Mouse (Mus musculus) limb, embryonic 12.5 days (tissue): ENCODE measurements around the gene F3. TPM values are rescaled to one million over a fixed set of nuclear protein-coding genes. Genes with fewer than 3 reads are reported as not detected.

Source experiments
- ATAC-seq: fragments of 200-750 bp; cut with Nextera tagmentation; 2 replicates; pipeline ENCODE4 v1.8.0; 2017; ENCODE audit warnings: low read depth, moderate TSS enrichment; ENCODE audit not compliant: insufficient number of reproducible peaks, insufficient read depth, low FRiP score, low TSS enrichment
- H3K27ac ChIP-seq: fragments of 300-500 bp; sonication (generic); 2 replicates; pipeline ENCODE4 v1.5.1; 2016; ENCODE audit warnings: mild to moderate bottlenecking, moderate library complexity
- H3K27me3 ChIP-seq: fragments of 300-500 bp; sonication (generic); 2 replicates; pipeline ENCODE4 v1.6.1; 2016; ENCODE audit warnings: mild to moderate bottlenecking, moderate library complexity
- H3K36me3 ChIP-seq: fragments of 300-500 bp; sonication (generic); 2 replicates; pipeline ENCODE4 v1.6.1; 2016; ENCODE audit warnings: mild to moderate bottlenecking, moderate library complexity
- H3K4me1 ChIP-seq: fragments of 300-500 bp; sonication (generic); replicated peaks from 2 replicates; pipeline ENCODE4 v1.6.1; 2016
- H3K4me2 ChIP-seq: fragments of 300-500 bp; sonication (generic); 2 replicates; pipeline ENCODE4 v1.6.1; 2016; ENCODE audit warnings: mild to moderate bottlenecking, moderate library complexity
- H3K4me3 ChIP-seq: fragments of 300-500 bp; sonication (generic); replicated peaks from 2 replicates; pipeline ENCODE4 v1.5.1; 2016; ENCODE audit warnings: mild to moderate bottlenecking
- H3K9ac ChIP-seq: fragments of 300-500 bp; sonication (generic); replicated peaks from 2 replicates; pipeline ENCODE4 v1.6.1; 2016; ENCODE audit warnings: mild to moderate bottlenecking, moderate library complexity
- H3K9me3 ChIP-seq: fragments of 300-500 bp; sonication (generic); 2 replicates; pipeline ENCODE4 v1.6.1; 2016; ENCODE audit warnings: mild to moderate bottlenecking, moderate library complexity
- WGBS: fragments of 180-500 bp; shearing (Covaris S2); methylation state at CpG from one replicate; pipeline ENCODE4 v1.1.7; 2016; 5-methylcytosine and 5-hydroxymethylcytosine counted together
- polyA plus RNA-seq: library from polyadenylated mRNA; unstranded; fragments of >200 nt; fragmentation: Nextera tagmentation; extraction: Ambion mirVana; gene quantifications from 2 replicates; pipeline ENCODE4 v1.2.1, GENCODE M21; 2016

Gene F3
- polyA plus RNA-seq, 1 experiment from 2014 or later, result 7.2 TPM

GRCm38 (mm10) chr3:121707106-121707505, 16.2 kb upstream of the F3 start:
- H3K4me2 ChIP-seq, result no peak overlapping the region
- no peak overlapping the region for H3K4me3 ChIP-seq
- H3K4me1 ChIP-seq, result no peaks in the 10 kb centered on the region
- H3K27ac ChIP-seq, result no peak overlapping the region
- no peak for ATAC-seq
- H3K9me3 ChIP-seq, result no peaks in the 10 kb centered on the region
- 89% methylated on average over 4 of the region's 4 CpGs for WGBS
- H3K27me3 ChIP-seq, result no peaks in the 10 kb centered on the region
- no peak overlapping the region for H3K9ac ChIP-seq
- no peaks in the 10 kb centered on the region for H3K36me3 ChIP-seq

- Histone ChIP-seq H3K9me3 (no peaks in the 10 kb centered on the region), H3K27me3 (no peaks in the 10 kb centered on the region), H3K4me3 (no peak overlapping the region), H3K27ac (no peak overlapping the region), H3K4me1 (no peaks in the 10 kb centered on the region), H3K9ac (no peak overlapping the region), H3K36me3 (no peaks in the 10 kb centered on the region), H3K4me2 (no peak overlapping the region)
- no peak for ATAC-seq
- 90% methylated on average over 7 of the region's 7 CpGs for WGBS
Measured at GRCm38 (mm10) chr3:121710894-121711531, 12.3 kb upstream of the F3 start.

- 46% methylated on average over 4 of the region's 4 CpGs for WGBS
- Histone ChIP-seq H3K36me3 (no peaks in the 10 kb centered on the region), H3K9ac (no peak overlapping the region), H3K27ac (no peak overlapping the region), H3K4me1 (no peaks in the 10 kb centered on the region), H3K4me2 (no peak overlapping the region), H3K9me3 (no peaks in the 10 kb centered on the region), H3K27me3 (no peaks in the 10 kb centered on the region), H3K4me3 (no peak overlapping the region)
- ATAC-seq, result no peak
Measured at GRCm38 (mm10) chr3:121712222-121712621, 11.1 kb upstream of the F3 start.

- Histone ChIP-seq H3K27ac (no peak overlapping the region), H3K9me3 (no peaks in the 10 kb centered on the region), H3K9ac (no peak overlapping the region), H3K4me1 (0 out of 2 replicates have a peak, but pooled peaks cover under 1% of the 10 kb centered on the region), H3K27me3 (no peaks in the 10 kb centered on the region), H3K4me3 (no peak overlapping the region), H3K4me2 (no peak overlapping the region), H3K36me3 (no peaks in the 10 kb centered on the region)
- ATAC-seq, result no peak
- 62% methylated on average over 17 of the region's 17 CpGs for WGBS
Measured at GRCm38 (mm10) chr3:121713151-121713701, 10.1 kb upstream of the F3 start.

- Histone ChIP-seq H3K9me3 (no peaks in the 10 kb centered on the region), H3K4me2 (no peak overlapping the region), H3K4me1 (peaks cover 6% of the 10 kb centered on the region; the same call in 1 of the 2 replicates), H3K27me3 (no peaks in the 10 kb centered on the region), H3K4me3 (no peak overlapping the region), H3K9ac (no peak overlapping the region), H3K36me3 (no peaks in the 10 kb centered on the region), H3K27ac (no peak overlapping the region)
- 72% methylated on average over 8 of the region's 8 CpGs for WGBS
- ATAC-seq, result no peak
Measured at GRCm38 (mm10) chr3:121713816-121714215, 9.5 kb upstream of the F3 start.

- Histone ChIP-seq H3K27me3 (no peaks in the 10 kb centered on the region), H3K36me3 (no peaks in the 10 kb centered on the region), H3K27ac (no peak overlapping the region), H3K4me2 (no peak overlapping the region), H3K9ac (no peak overlapping the region), H3K4me1 (peaks cover 12% of the 10 kb centered on the region; the same call in 1 of the 2 replicates), H3K4me3 (no peak overlapping the region), H3K9me3 (no peaks in the 10 kb centered on the region)
- ATAC-seq, result no peak
- WGBS, result 77% methylated on average over 2 of the region's 2 CpGs
Measured at GRCm38 (mm10) chr3:121714461-121714860, 8.9 kb upstream of the F3 start.

GRCm38 (mm10) chr3:121715336-121715735, 8.0 kb upstream of the F3 start:
- H3K27me3 ChIP-seq, result no peaks in the 10 kb centered on the region
- H3K4me3 ChIP-seq, result no peak overlapping the region
- H3K4me1 ChIP-seq, result peaks cover 12% of the 10 kb centered on the region; the same call in 1 of the 2 replicates
- H3K9ac ChIP-seq, result no peak overlapping the region
- H3K9me3 ChIP-seq, result no peaks in the 10 kb centered on the region
- H3K27ac ChIP-seq, result no peak overlapping the region
- ATAC-seq, result no peak
- no peaks in the 10 kb centered on the region for H3K36me3 ChIP-seq
- no peak overlapping the region for H3K4me2 ChIP-seq

- no peak overlapping the region for H3K27ac ChIP-seq
- no peaks in the 10 kb centered on the region for H3K9me3 ChIP-seq
- no peak overlapping the region for H3K4me2 ChIP-seq
- no peak overlapping the region for H3K9ac ChIP-seq
- ATAC-seq, result no peak
- H3K27me3 ChIP-seq, result no peaks in the 10 kb centered on the region
- peaks cover 12% of the 10 kb centered on the region; the same call in 1 of the 2 replicates for H3K4me1 ChIP-seq
- 72% methylated on average over 6 of the region's 6 CpGs for WGBS
- H3K36me3 ChIP-seq, result no peaks in the 10 kb centered on the region
- H3K4me3 ChIP-seq, result no peak overlapping the region
Measured at GRCm38 (mm10) chr3:121715741-121716459, 7.4 kb upstream of the F3 start.

- WGBS, result 88% methylated on average over 5 of the region's 5 CpGs
- no peak overlapping the region for H3K4me3 ChIP-seq
- ATAC-seq, result no peak
Measured at GRCm38 (mm10) chr3:121716480-121716879, 6.9 kb upstream of the F3 start.

GRCm38 (mm10) chr3:121718679-121719078, 4.7 kb upstream of the F3 start:
- no peak overlapping the region for H3K9ac ChIP-seq
- no peaks in the 10 kb centered on the region for H3K9me3 ChIP-seq
- no peak overlapping the region for H3K4me3 ChIP-seq
- no peaks in the 10 kb centered on the region for H3K36me3 ChIP-seq
- H3K4me1 ChIP-seq, result peaks cover 29% of the 10 kb centered on the region
- H3K27ac ChIP-seq, result no peak overlapping the region
- WGBS, result 53% methylated on average over 8 of the region's 8 CpGs
- H3K27me3 ChIP-seq, result peaks cover 14% of the 10 kb centered on the region
- H3K4me2 ChIP-seq, result no peak overlapping the region
- ATAC-seq, result no peak

More at GRCm38 (mm10) chr3:121716480-121716879, 6.9 kb upstream of the F3 start:
- H3K4me1 ChIP-seq, result peaks cover 17% of the 10 kb centered on the region; the same call in 1 of the 2 replicates
- no peaks in the 10 kb centered on the region for H3K9me3 ChIP-seq
- H3K9ac ChIP-seq, result no peak overlapping the region
- peaks cover 4% of the 10 kb centered on the region; the same call in 1 of the 2 replicates for H3K27me3 ChIP-seq
- H3K4me2 ChIP-seq, result no peak overlapping the region
- no peak overlapping the region for H3K27ac ChIP-seq
- no peaks in the 10 kb centered on the region for H3K36me3 ChIP-seq

- H3K36me3 ChIP-seq, result no peaks in the 10 kb centered on the region
- H3K27ac ChIP-seq, result no peak overlapping the region
- WGBS, result 76% methylated on average over 3 of the region's 3 CpGs
- H3K4me2 ChIP-seq, result no peak overlapping the region
- peaks cover 38% of the 10 kb centered on the region for H3K4me1 ChIP-seq
- H3K9me3 ChIP-seq, result no peaks in the 10 kb centered on the region
- H3K9ac ChIP-seq, result no peak overlapping the region
- H3K4me3 ChIP-seq, result no peak overlapping the region
- ATAC-seq, result no peak
- H3K27me3 ChIP-seq, result peaks cover 23% of the 10 kb centered on the region
Measured at GRCm38 (mm10) chr3:121719701-121720100, 3.6 kb upstream of the F3 start.
